Mouse (Mus musculus): Measurements from ENCODE around the gene Gcnt1.

- TF ChIP-seq CTCF (IDR thresholded peaks at IDR 0.05; ENCODE audit: low read depth) = no peak
- no peak for TF ChIP-seq EP300 (IDR thresholded peaks at IDR 0.05; ENCODE audit: low read depth)
Observed at GRCm38 (mm10) chr19:17313766-17314165, 58.9 kb downstream of the Gcnt1 start.
